Mouse (Mus musculus): Measurements from ENCODE around the gene Tead2. TPM values are rescaled to one million over a fixed set of nuclear protein-coding genes. Genes with fewer than 3 reads are reported as not detected.

Tead2 gene
- polyA plus RNA-seq (2015; fragmentation: Nextera tagmentation; extraction: Ambion mirVana): 46.5 and 52.3 TPM in 2 replicates

- WGBS: under 1% methylated on average over 52 of the region's 55 CpGs
- Histone ChIP-seq H3K4me2 (replicated peaks; ENCODE audit: low read depth, low read length) (peak within 1 kb of the TSS; percentile 88), H3K9me3 (ENCODE audit: low read length) (no peaks in the 10 kb centered on the region), H3K9ac (replicated peaks; ENCODE audit: low read depth) (peak within 1 kb of the TSS; percentile 50), H3K27me3 (replicated peaks; ENCODE audit: insufficient read depth, low read length) (peaks cover 4% of the 10 kb centered on the region; the same call in 1 of the 2 replicates), H3K4me1 (ENCODE audit: insufficient read depth, low read depth, low read length) (peaks cover 4% of the 10 kb centered on the region), H3K4me3 (ENCODE audit: low read depth, low read length) (peak within 1 kb of the TSS; percentile 77), H3K27ac (ENCODE audit: low read length) (peak within 1 kb of the TSS; percentile 54; the same call in 1 of the 2 replicates), H3K36me3 (ENCODE audit: insufficient read depth, low read length) (no peaks in the 10 kb centered on the region)
- DNase-seq (ENCODE audit: low spot score) (peak; percentile 65), ATAC-seq (peak; percentile 70)
- TF ChIP-seq CTCF (IDR thresholded peaks at IDR 0.05): no peak
- TF ChIP-seq EP300 (IDR thresholded peaks at IDR 0.05): no peak
Observed at GRCm38 (mm10) chr7:45215673-45216441, at the start of gene Tead2. Gene Tead2 (plus strand): TSS chr7:45215753.

- H3K27me3 ChIP-seq (replicated peaks; ENCODE audit: insufficient read depth, low read length): peaks cover 69% of the 10 kb centered on the region
- no peak overlapping the region for H3K4me3 ChIP-seq (ENCODE audit: low read depth, low read length)
- no peak overlapping the region for H3K4me2 ChIP-seq (replicated peaks; ENCODE audit: low read depth, low read length)
- WGBS: 24% methylated on average over 9 of the region's 10 CpGs
- H3K27ac ChIP-seq (ENCODE audit: low read length): no peak overlapping the region
- H3K9ac ChIP-seq (replicated peaks; ENCODE audit: low read depth): no peak overlapping the region
- H3K4me1 ChIP-seq (ENCODE audit: insufficient read depth, low read depth, low read length): 0 out of 2 replicates have a peak, but pooled peaks cover 5% of the 10 kb centered on the region
- no peaks in the 10 kb centered on the region for H3K36me3 ChIP-seq (ENCODE audit: insufficient read depth, low read length)
- DNase-seq (ENCODE audit: low spot score) (no peak), ATAC-seq (no peak)
- H3K9me3 ChIP-seq (ENCODE audit: low read length): no peaks in the 10 kb centered on the region; the same call in 1 of the 2 replicates
- TF ChIP-seq CTCF (IDR thresholded peaks at IDR 0.05) (no peak), EP300 (IDR thresholded peaks at IDR 0.05) (no peak)
Observed at GRCm38 (mm10) chr7:45166950-45167401, 48.6 kb upstream of the Tead2 start.

GRCm38 (mm10) chr7:45167761-45168445 is 47.6 kb upstream of the Tead2 start:
- no peaks in the 10 kb centered on the region for H3K36me3 ChIP-seq (ENCODE audit: insufficient read depth, low read length)
- no peak overlapping the region for H3K9ac ChIP-seq (replicated peaks; ENCODE audit: low read depth)
- ATAC-seq (no peak), DNase-seq (ENCODE audit: low spot score) (no peak)
- WGBS: 4% methylated on average over 19 of the region's 19 CpGs
- H3K4me3 ChIP-seq (ENCODE audit: low read depth, low read length): no peak overlapping the region
- no peaks in the 10 kb centered on the region; the same call in 1 of the 2 replicates for H3K9me3 ChIP-seq (ENCODE audit: low read length)
- no peaks in the 10 kb centered on the region for H3K4me1 ChIP-seq (ENCODE audit: insufficient read depth, low read depth, low read length)
- TF ChIP-seq CTCF (IDR thresholded peaks at IDR 0.05): no peak
- no peak for TF ChIP-seq EP300 (IDR thresholded peaks at IDR 0.05)
- H3K27ac ChIP-seq (ENCODE audit: low read length): no peak overlapping the region
- peaks cover 67% of the 10 kb centered on the region for H3K27me3 ChIP-seq (replicated peaks; ENCODE audit: insufficient read depth, low read length)
- H3K4me2 ChIP-seq (replicated peaks; ENCODE audit: low read depth, low read length): no peak overlapping the region

GRCm38 (mm10) chr7:45168656-45169055 is 46.9 kb upstream of the Tead2 start:
- Histone ChIP-seq H3K36me3 (ENCODE audit: insufficient read depth, low read length) (no peaks in the 10 kb centered on the region), H3K27me3 (replicated peaks; ENCODE audit: insufficient read depth, low read length) (peaks cover 62% of the 10 kb centered on the region), H3K9ac (replicated peaks; ENCODE audit: low read depth) (no peak overlapping the region), H3K4me2 (replicated peaks; ENCODE audit: low read depth, low read length) (no peak overlapping the region), H3K9me3 (ENCODE audit: low read length) (no peaks in the 10 kb centered on the region; the same call in 1 of the 2 replicates), H3K4me3 (ENCODE audit: low read depth, low read length) (no peak overlapping the region), H3K4me1 (ENCODE audit: insufficient read depth, low read depth, low read length) (no peaks in the 10 kb centered on the region), H3K27ac (ENCODE audit: low read length) (no peak overlapping the region)
- TF ChIP-seq CTCF (IDR thresholded peaks at IDR 0.05) (no peak), EP300 (IDR thresholded peaks at IDR 0.05) (no peak)
- WGBS: 11% methylated on average over 24 of the region's 24 CpGs
- DNase-seq (ENCODE audit: low spot score) (no peak), ATAC-seq (no peak)

- TF ChIP-seq CTCF (IDR thresholded peaks at IDR 0.05) (no peak), EP300 (IDR thresholded peaks at IDR 0.05) (no peak)
- Histone ChIP-seq H3K9me3 (ENCODE audit: low read length) (no peaks in the 10 kb centered on the region; the same call in 1 of the 2 replicates), H3K36me3 (ENCODE audit: insufficient read depth, low read length) (no peaks in the 10 kb centered on the region), H3K4me1 (ENCODE audit: insufficient read depth, low read depth, low read length) (no peaks in the 10 kb centered on the region), H3K4me2 (replicated peaks; ENCODE audit: low read depth, low read length) (no peak overlapping the region), H3K9ac (replicated peaks; ENCODE audit: low read depth) (no peak overlapping the region), H3K27me3 (replicated peaks; ENCODE audit: insufficient read depth, low read length) (peaks cover 55% of the 10 kb centered on the region), H3K4me3 (ENCODE audit: low read depth, low read length) (no peak overlapping the region), H3K27ac (ENCODE audit: low read length) (no peak overlapping the region)
- 89% methylated on average over 3 of the region's 3 CpGs for WGBS
- ATAC-seq (no peak), DNase-seq (ENCODE audit: low spot score) (no peak)
Observed at GRCm38 (mm10) chr7:45169495-45169894, 46.1 kb upstream of the Tead2 start.

- Histone ChIP-seq H3K27me3 (replicated peaks; ENCODE audit: insufficient read depth, low read length) (peaks cover 57% of the 10 kb centered on the region), H3K9me3 (ENCODE audit: low read length) (no peaks in the 10 kb centered on the region; the same call in 1 of the 2 replicates), H3K36me3 (ENCODE audit: insufficient read depth, low read length) (no peaks in the 10 kb centered on the region), H3K4me3 (ENCODE audit: low read depth, low read length) (no peak overlapping the region), H3K4me1 (ENCODE audit: insufficient read depth, low read depth, low read length) (no peaks in the 10 kb centered on the region), H3K9ac (replicated peaks; ENCODE audit: low read depth) (no peak overlapping the region), H3K4me2 (replicated peaks; ENCODE audit: low read depth, low read length) (no peak overlapping the region), H3K27ac (ENCODE audit: low read length) (no peak overlapping the region)
- 47% methylated on average over 7 of the region's 7 CpGs for WGBS
- DNase-seq (ENCODE audit: low spot score) (no peak), ATAC-seq (no peak)
- TF ChIP-seq EP300 (IDR thresholded peaks at IDR 0.05) (no peak), CTCF (IDR thresholded peaks at IDR 0.05) (peak; percentile 51)
Observed at GRCm38 (mm10) chr7:45172974-45173373, 42.6 kb upstream of the Tead2 start.
